Mouse (Mus musculus) cerebellum, adult 8-10 months (tissue): ENCODE data around the gene Ptpn3.
"Not testable (repeated sequence)": the region's sequence is repeated elsewhere in the genome, so short reads cannot be mapped to it uniquely, and the experiment has no call there.

Source experiments
- DNase-seq: peaks from one replicate; pipeline ENCODE4 v3.0.0; 2022

Ptpn3 gene

DNA sequence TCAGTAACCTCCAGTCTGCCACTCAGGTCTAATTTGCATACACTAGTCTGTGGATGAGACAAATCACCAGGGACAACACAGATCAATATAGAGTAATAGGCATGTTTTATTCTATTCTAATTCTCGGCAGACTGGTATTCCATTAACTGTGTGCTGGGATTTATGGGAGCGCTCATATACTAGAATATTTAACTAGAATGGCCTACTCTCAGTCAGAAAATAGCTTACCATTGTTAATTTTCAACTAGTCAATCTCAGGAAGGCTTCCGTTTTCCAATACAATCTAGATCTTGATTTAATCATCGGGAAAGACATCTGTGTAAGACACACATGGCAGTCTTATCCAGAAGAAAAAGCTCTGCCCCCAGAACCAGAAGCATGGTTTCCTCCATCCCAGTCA lies 3.5 kb downstream of the Ptpn3 start:
- DNase-seq: no peak

DNA sequence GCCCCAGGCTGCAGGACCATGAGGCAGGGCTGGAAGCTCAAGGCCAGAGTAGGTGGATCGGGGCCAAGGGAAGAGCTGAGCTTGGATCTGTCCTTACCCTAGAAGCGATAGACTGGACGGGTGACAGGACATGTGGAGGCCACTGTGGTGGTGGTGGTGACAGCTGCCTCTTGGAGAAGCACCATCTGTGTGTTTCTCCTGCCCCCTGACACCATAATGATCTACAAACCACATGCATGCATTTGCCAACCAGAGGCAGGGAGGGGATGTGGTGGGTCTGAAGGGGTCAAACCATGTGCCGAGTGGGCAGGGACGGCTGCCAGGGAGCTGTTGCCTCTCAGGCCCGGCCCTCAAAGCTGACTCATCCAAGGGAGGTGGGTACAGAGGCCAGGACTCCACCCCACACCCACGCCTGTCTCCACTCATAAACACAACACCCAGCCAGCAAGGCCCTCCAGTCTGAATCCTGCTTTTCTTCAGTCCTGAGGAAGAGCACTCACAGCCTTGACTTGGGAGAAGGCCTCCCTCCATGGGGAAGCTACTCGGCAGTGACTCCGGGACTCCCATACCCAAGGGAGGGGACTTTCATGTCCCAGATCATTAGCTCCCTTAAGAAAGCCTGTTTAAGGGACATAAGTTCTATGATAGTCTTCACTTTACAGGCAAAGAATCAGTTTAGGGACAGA lies 6.5 kb downstream of the Ptpn3 start:
- peak; percentile 75 for DNase-seq

DNA sequence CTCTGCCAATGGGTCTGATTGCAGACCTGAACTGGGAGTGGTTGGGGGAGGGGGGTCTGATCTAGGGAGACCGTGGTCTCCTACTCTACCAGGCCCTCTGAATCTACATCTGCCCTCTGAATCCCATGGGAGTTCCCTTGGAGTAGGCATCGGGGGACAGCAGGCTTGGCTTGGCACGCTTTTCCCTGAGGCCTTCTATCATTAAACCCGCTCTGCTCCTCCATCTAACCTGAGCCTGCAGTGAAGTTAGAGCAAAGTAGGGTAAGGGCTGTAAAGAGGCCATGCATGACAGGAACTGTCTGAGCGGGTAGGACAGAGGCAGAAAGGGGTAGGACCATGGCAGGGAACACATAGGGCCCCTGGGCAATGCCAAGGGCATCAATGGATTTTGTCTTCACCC lies 9.0 kb downstream of the Ptpn3 start:
- no peak for DNase-seq

DNA sequence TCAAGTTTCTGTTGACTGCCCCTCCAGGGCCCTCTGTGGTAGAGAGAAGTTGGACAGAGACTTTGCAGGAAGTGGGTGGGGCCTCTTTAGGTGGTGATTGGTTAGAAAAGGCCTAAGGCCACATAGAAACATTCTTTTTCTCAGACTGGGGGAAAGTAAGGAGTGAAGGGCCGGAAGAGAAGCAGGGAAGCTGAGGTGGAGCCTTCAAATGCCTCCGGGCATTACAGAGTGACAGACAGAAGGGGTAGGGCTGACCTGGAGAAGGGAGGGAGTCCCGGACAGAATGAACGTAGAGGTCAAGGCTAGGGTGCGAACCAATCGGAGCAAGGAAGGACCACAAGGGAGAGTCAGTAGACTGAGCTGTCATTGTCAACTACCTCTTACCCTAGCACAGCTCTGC lies 11.6 kb downstream of the Ptpn3 start:
- no peak for DNase-seq

DNA sequence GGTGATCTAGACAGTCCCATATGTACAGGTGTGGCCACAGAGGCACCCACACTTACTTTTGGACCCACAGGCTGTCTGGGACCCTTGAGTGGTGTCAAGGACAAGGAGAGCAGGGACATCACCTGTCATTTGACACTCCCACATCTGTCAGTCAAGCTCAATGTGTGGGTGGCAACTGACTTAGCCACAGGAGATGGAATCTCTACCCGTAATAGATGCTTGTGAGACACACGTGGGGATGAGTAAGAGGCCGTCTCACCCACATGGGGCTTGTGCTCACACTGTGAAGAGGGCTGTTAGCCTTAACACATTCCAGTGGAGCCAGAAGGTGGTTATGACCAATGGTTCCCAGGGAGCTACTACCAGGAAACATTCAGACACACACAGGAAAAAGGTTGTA lies 13.8 kb downstream of the Ptpn3 start:
- DNase-seq: no peak

DNA sequence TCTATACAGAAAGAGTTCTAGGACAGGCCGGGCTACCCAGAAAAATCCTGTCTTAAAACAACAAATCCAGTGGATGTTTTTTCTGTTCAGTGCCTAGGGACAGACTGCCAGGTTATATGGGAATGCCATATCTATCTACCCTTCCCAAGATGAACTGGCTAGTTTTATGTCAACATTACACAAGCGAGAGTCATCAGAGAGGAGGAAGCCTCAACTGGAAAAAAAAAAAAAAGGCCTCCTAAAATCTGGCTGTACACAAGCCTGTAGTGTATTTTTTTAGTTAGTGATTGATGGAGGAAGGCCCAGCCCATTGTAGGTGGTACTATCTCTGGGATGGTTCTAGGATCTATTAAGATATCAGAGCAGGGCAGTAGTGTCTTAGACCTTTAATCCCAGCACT lies 16.4 kb downstream of the Ptpn3 start:
- DNase-seq: no peak

DNA sequence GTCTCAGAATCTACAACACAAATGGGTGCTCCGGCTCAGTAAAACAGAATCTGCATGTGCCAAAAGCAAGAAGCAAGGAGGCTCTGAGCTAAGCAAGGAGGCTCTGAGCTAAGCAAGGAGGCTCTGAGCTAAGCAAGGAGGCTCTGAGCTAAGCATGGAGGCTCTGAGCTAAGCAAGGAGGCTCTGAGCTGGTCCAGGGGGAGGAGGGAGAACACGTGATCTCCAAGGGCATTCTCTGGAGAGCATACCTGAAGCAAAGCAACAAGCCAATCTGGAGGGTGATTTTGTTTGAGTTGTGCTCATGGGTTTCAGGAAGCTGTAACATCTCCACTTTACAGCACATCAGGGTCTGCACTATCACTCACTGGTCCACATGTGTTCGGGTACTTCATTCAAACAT lies 18.4 kb downstream of the Ptpn3 start:
- DNase-seq: no peak

DNA sequence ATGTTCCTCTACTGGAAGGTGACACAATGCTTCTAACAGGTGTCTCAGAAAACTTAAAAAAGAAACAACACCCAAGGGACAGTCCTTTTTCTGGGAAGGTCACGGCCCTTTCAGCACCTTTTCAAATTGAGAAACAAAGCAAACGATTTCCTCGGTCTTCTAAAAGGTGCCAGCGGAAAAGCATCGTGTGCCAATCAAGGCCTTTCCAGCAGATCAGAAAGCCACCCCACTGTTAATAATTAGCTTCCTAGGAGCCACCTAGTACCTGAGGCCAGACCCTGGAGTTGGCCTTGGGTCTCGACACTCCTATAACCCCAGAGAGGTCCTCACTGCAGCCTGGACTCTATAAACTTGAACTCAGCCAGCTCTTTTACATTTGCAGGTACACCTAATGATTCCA lies 19.0 kb downstream of the Ptpn3 start:
- no peak for DNase-seq

DNA sequence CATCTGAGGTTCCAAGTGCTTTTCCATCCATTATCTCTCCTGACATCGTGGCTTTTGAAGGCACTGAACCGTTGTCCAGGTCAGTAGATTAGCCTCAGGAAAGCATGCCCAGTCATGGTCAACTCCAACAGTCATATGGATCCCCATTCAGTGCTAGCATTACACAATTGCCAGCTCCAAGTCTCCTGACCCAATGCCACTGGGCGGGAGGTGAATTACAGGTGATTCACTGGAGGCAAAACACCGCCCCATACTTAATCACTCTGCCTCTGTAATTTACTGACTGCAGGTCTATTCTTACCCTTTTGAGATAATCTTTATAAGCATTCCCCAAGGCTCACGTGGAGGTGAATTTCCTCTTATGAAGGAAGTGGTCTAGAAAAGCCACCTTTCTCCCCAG lies 19.5 kb downstream of the Ptpn3 start:
- DNase-seq: no peak

DNA sequence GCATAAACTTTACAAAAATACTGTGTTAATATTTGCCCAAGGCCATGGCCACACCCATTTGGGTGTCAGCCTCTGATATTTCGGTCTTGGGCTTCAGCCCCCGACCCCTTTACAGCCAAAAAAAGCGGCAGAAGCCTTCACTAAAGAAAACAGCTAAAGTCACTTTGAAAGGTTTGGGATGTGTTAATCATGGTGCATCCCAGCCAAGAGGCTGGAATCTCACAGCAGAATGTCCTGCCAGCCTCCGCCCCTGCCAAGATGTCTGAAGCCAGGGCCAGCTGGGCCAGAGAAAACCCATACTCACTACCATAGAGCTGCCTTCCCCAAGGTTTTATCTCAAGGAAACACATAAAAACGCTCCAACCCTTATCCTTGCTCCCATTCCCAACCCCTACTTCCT lies 20.7 kb downstream of the Ptpn3 start:
- peak; percentile 58 for DNase-seq

DNA sequence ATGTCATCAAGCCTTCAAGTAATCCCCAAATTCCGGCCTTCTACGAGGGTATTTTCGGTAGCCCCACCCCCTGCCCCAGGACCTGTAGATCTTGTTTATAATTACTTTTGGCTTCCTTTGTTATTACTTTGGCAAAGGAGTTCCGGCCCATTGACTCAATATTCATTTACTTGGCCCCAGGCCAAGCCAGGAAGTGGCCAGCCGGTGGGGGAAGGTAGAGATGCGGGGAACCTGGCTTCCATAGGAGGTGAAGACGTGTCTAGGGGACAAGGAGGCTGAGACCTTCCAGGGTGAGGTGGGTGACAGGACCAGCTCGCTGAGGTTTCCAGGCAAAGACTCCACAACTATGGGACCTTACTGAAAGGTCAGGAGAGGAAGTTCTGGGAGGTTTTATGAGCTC lies 22.4 kb downstream of the Ptpn3 start:
- DNase-seq: no peak

DNA sequence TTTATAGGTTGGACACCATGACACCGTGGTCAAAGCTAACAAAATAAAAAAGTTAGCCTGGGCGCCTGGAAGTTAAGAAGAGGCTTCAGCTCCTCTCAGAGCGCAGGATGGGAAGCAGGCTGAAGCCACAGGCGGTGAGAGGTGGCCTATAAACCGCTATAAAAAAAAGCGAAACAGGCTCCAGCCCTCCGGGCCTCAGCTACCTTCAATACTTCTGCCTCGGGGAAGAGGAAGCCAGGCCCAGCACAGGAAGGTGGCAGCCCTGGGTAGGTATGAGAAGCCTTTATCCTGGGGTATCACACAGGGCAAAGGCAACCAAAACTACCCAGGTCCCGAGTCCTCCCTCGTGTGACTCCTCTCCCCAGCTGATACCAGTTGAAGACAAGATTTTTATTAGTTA lies 22.8 kb downstream of the Ptpn3 start:
- DNase-seq: no peak

DNA sequence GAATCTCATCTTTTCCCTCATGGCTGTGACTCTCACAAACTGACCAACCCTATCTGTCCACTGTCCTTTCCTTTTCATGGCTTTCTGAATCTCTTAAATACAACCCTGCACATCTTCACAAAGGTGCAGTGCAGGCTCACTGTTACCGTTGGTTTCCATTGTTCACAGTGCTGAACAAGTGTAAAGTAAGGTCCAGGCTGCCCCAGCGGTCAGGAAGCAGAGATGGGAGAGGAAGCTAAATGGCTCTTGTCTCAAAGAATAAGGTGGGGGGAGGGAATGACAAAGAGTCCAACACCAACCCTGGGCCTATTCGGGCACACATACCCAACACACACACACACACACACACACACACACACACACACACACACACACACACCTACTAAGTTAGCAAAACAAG lies 24.0 kb downstream of the Ptpn3 start:
- DNase-seq: no peak

DNA sequence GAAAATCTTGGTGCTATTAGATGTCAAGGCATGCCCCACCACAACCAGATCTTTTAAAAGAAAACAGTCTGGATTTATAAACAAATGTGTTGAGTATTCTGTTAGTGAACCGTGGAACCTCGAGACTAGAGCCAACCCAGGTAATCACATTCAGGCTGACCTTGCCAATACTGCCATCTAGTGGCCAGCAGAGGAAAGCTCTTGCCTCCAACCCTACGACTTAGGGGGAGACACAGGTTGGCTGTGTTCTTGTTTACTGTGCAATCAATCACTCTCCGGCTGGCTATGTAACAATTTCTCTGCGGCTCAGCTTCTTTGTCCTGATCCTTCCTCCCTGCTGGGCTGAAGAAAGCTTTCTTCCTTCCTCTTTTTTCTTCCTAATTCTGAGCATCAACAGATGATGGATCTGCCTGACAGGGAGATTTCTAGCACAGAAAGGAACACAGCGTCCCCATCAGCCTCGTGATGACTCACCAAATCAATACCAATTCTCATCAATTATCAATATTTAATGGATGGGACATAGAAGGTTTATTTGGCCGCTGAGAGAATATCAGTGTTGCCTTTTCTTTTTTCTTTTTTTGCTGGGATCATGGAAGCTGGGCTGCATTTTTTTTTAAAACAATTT lies 26.4 kb downstream of the Ptpn3 start:
- DNase-seq: peak; percentile 75

DNA sequence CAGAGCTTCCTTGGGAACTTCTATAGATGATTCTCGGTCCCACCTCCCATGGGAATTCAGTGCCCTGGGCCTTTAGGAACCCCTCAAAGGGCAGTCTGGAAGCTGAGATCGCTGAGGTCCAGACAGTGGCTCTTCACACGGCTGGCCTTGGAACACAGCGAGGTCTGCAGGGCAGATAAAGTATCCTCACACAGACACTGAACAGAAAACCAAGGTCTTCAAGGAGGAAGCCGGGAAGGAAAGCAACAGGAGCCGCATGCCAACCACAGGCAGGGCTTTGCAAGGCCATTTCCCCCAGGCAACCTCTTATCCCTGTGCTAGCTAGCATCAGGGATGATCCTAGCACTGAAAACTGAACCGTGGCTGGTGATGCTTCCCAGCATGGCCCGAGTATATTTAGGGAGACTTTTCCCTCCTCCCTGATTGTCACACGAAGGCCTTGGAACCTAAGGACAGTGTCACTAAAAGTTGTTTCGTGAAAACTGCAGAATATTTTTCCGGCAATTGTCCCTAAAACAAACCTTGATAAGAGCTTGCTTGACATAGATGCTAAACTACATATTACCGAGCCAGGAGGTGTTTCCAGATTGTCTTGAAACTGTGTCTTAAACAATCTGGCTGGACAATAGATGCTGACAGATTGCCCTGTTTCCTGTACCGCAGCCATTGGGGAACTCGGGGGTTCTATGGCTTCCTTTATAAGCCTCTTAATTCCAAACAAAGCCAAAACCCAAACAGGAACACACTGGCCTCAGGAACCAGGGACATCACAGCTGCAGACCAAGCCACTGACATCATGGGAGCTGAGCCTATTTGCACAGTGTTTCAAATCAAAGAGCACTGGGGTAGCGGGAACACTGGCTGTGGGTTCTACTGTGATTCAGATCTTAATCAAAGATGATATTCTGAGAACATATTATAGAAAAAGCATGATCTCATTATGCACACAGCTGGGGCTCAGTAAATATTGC lies 27.8 kb downstream of the Ptpn3 start:
- no peak for DNase-seq

DNA sequence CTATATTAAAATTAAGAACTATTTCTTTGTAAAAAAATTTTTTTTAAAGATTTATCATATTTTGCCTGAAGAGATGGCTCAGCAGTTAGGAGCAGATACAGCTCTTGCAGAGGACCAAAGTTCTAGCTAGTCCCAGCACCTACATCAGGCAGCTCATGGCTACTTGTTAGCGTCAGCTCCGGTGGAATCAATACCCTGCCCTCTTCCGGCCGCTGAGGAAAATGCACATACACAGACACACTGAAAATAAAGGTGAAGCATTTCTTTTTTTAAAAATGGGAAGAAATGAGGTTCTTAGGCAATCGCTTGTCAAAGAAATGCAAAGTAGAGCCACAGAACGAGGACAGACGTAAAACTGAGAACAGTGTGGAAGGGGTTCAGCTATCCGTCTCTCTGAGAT lies 30.6 kb downstream of the Ptpn3 start:
- DNase-seq: no peak

DNA sequence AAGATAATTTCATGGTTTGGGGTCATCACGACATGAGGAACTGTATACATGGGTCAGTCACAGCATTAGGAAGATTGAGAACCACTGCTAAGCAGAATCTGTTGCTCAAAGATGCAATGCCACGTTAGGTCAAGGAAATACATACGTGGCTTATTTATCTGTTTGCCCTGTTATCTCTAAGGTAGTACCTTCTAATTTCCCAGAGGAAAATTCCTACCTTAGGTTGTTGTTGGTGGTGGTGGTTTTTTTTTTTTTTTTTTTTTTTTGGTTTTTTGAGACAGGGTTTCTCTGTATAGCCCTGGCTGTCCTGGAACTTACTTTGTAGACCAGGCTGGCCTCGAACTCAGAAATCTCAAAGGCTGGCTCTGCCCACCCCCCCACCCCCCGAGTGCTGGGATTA lies 31.1 kb downstream of the Ptpn3 start:
- not testable (repeated sequence) for DNase-seq

DNA sequence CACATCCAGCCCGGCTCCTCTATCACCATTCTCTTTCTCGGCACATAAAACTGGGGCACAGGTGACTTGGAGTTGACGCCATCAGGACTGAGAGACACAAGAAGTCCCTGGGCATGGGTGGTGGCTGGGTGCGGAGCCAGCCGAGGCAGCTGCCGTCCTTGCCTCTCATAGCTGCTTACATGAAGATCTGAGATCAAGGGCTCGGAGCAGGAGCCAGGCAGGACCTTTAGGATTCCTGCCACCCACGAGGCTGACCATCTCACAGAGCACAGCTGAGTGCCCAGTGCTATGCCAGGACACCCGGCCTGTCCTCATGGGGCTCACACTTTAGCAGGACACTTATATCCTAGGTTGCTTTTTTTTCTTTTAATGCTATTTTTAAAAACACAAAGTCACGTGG lies 32.3 kb downstream of the Ptpn3 start:
- DNase-seq: no peak

DNA sequence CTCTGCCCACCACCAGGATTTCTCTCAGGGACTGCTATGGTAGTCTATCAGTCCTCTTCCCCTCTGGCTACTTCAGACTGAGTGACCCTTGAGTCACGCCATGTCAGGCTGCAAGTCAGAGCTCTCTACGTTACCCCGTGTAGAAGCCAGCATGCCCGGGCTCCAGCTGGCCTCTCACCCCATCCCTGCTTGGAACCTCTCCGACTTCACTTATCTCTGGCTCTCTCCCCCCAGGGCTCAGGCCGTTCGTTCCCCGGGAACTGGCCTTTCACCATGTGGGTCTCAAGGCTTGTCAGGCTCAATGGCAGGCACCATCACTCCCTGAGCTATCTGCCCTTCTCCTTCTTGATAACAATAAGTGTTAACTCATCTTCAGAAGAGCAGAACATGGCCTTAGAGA lies 33.3 kb downstream of the Ptpn3 start:
- DNase-seq: no peak

DNA sequence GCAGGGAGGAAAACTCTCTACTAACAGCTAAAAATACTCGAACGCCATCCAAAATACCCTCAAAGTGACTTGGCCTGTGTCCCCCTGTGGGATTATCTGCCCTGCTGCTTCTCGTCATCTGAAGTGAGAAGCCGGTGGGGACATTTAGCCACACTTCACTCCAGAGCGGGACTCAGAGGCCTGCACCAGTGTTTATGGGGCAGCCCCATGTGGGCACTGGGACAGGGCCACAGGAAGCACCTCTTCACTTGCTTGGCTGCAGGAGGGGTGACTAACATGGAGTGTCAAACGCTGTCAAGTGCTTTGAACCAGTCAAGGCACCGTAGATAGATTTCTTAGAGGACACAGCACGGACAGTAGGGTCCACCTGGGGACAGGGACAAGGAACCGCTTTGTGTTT lies 35.2 kb downstream of the Ptpn3 start:
- DNase-seq: no peak

DNA sequence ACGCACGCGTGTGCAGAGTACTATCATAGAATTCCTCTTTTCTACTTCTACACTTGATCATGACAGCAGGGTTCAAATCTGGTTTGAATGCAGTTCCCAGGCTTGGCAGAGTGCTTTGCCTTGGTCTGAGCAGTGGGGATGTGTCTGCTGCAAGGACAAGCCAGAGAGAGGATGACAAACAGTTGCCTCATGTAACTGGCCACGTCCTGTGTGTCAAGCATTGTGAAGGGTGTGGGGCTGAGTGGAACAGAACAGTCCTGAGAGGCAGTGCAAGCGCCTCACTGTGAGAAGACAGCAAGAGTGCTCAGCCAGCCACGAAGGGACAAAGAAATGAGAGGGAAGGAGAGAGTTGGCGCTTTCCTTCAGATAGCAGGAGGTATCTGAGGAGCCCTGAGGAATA lies 37.9 kb downstream of the Ptpn3 start:
- no peak for DNase-seq

DNA sequence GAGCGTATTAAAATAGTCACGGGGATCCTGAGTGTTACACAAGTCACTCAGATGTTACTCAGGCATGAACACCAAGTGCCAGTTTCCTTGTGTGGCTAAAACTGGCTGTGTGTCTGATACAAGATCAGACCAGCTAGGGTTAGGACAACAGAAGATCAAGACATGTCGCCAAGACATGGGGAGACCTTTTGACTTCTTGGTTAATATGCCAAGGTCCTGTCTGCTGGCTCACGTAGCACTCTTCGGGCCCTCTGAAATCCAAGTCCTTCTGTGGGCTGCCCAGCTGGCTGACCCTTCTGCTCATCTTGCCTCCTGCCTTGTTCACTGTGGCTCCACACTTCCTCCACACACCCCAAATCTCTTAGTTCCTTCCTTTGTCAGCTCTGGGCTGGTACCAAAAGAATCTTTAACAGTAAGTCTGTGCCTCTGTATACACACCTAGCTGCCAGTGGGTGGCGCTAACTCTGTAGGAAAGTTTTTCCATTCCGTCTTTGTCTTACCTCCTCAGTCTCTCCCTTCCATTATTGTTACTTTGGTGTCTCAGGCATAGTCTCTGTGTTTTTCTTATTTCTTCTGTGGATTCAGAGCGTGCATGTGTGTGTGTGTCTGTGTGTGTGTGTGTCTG lies 38.5 kb downstream of the Ptpn3 start:
- no peak for DNase-seq

DNA sequence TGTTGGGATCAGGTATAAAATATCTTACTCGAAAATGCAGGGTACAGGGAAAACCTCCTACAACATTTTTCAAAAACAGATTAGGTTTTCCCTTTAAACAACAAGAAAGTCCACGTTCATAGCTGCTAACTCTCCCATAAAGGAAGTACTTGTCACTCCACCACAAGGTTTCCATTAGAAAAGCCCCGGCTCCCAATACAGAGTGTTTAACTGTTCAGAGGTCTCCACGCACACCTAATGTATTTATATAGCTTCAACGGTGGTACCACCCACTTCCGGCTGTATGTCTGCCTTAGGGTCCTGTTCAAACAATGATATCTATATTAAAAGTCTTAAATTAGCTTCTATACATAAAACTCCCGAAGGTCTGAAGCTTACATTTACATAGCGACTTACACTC lies 39.2 kb downstream of the Ptpn3 start:
- no peak for DNase-seq

DNA sequence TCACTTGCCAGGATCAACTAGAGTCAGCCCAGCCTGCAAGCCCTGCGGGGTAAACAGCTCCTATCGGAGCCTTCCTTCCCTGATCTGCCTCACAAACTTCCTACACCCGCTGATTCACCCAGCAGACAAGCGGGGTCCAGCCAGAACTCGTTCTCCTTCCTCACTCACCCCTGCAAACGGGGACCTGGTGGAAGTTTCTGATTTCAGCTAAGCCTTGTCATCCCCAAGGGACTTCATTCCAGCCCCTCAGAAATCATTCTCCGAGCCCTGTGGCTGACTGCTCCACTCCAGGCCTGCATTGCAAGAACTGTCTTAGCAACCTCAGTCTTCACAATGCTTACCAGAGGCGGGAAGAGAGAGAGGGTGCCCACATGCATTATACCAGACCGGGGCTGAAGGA lies 39.8 kb downstream of the Ptpn3 start:
- no peak for DNase-seq
